Mouse (Mus musculus) gastrocnemius, postnatal 14 days (tissue): ENCODE measurements at regions not wholly inside any gene's neighbourhood (a gene's known extent, or its start where the extent isn't known, plus 50 kb on each side); places are given as distances from the start of the nearest gene placed in this dataset.

Source experiments
- DNase-seq: peaks from one replicate; pipeline ENCODE4 v3.0.0; 2021; ENCODE audit warnings: mixed read lengths
- intact Hi-C: fragments of 180-260 bp; cut with DNase I; formaldehyde crosslinking; loops from one replicate; pipeline ENCODE4 v1.15.1; 2025; ENCODE audit warnings: low total_unique reads

GRCm38 (mm10) chr2:117017921-117018651, 103.1 kb upstream of the Spred1 start:
- intact Hi-C loops = no loop called here
- DNase-seq = peak; percentile 82

DNA sequence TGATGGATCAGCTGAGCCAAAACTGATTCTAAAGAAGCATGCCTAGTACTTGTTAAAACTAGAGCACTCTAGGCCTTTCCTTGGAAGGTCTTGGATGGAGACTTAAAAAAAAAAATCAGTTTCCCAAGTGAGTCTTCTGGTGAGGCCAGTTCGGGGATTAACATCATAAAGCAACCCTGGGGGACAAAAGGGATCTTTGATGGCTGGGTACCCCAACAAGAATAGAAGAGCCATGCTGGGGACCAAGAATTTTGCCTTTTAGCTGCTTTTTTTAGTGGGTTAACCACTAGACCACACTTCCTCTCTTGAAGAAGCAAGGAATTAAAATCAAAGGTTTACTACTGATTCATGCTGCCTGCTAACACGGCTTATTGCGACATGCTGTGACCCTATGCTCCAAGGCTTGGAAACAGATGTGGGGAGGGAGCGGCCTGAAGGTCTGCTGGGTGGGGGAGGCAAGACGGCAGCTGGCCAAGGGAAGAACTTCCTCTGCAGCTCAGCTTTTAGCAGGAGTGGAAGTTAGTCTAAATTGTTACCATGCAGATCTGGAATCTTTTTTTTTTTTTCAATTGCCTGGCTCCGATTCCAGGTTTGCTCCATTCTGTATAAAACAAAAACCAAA, 102.1 kb upstream of the Spred1 start:
- peak; percentile 88 for DNase-seq
- intact Hi-C loops = no loop called here

GRCm38 (mm10) chr2:117019552-117019951, 101.6 kb upstream of the Spred1 start:
- no peak for DNase-seq
- intact Hi-C loops = no loop called here

GRCm38 (mm10) chr2:117021787-117022186, 99.4 kb upstream of the Spred1 start:
- intact Hi-C loops = no loop called here
- no peak for DNase-seq

GRCm38 (mm10) chr2:117023436-117023835, 97.7 kb upstream of the Spred1 start:
- intact Hi-C loops = no loop called here
- DNase-seq = no peak

DNA sequence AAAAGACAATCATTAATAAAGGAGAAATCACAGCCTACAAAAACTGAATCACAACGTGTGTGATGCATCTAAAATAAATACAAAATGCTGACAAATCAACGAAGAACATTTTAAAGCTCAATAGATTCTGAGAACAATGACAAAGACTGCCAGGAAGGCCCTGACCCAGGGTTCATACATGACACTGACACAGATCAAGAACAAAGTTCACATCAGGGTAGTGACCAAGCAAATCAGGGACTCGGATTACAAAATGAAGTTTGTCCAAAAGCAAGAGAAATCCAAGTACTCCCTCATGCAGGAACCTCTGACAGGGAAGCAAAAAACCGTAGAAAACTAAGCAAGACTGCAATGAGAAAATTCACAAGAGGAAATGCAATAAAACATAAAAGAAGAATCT, 94.1 kb upstream of the Spred1 start:
- DNase-seq = no peak
- intact Hi-C loops = no loop called here

DNA sequence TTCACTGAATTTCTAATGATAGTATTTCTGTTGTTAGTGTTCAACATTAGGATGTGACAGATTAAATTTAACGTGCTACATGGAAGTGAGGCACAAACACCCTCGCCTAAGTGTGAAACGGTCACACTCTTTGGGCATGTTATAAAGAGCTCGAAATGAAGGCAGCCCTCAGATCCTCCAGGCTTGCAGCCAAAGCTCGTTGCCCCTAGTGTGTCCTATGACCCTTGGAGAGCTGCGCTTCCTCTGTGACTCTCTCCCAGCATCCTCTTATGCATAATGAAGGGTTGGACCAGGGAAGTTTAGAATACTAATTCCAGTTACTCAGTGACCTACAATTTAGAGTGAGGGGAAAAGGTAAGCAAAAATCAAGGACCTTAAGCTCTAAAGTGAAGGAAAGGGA, 92.4 kb upstream of the Spred1 start:
- intact Hi-C loops = no loop called here
- no peak for DNase-seq

GRCm38 (mm10) chr2:117036197-117036872, 84.8 kb upstream of the Spred1 start:
- no peak for DNase-seq
- intact Hi-C loops = no loop called here

DNA sequence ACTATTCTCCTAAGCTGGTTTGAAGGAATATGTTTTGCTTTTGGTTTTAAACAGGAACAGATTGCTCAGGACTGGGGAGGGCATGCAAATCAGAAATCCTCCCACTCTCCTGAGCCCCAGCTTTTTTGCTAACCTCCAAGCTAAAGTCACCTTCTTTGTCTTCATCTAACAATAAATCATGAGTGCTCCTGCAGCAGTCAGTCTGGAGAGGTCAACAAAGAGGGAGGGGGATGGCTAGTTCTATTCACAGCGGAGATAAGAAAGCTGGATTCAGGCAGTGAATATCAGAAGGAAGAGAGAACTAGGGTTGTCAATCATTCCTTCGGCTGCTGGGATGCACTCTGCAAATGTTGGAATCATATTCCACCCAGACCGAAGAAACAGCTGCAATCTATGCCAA, 81.0 kb upstream of the Spred1 start:
- DNase-seq = no peak
- intact Hi-C loops = no loop called here

GRCm38 (mm10) chr2:117043831-117044230, 77.3 kb upstream of the Spred1 start:
- intact Hi-C loops = no loop called here

GRCm38 (mm10) chr2:117048290-117048730, 72.9 kb upstream of the Spred1 start:
- intact Hi-C loops = no loop called here
- DNase-seq = no peak

More at GRCm38 (mm10) chr2:117043831-117044230, 77.3 kb upstream of the Spred1 start:
- no peak for DNase-seq

DNA sequence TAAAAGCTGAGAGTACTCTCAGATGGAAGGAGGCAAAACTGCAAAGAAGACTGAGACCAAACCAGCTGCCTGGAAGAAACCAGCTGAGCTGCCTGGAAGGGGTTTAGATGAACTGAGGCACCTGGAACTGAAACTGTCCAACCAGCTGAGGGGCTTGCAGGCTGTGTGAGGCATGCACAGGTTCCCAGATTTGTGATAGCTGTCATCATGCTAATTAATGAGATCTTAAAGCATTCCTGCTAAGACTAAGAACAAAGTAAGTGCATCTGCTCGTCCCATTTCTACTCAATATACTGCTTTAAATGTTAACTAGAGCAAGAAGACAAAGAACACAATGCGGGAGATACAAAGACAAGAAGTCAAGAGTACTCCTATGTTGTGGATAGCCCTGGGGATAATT, 71.1 kb upstream of the Spred1 start:
- intact Hi-C loops = no loop called here
- DNase-seq = no peak

DNA sequence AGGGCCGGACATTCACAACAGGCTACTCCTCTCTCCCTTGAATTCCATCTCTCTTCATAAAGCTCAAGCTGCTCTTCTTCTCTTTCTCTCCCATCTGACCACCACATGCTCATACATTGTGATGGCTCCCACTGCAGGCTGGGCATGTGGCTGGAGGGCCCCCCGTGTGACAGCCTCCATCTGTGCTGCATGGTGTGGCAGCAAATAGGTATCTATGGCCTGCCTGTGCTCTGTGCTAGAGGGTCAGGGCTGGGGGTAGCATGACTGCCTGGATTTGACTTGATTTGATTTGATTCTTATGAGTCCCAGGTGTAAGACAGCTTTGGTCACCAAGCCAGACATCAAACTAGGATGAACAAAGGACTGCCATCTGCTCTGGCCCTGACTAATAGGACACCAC, 57.0 kb upstream of the Spred1 start:
- DNase-seq = no peak

GRCm38 (mm10) chr2:117070348-117070747, 50.8 kb upstream of the Spred1 start:
- intact Hi-C loops = no loop called here

More for the DNA sequence above, 57.0 kb upstream of the Spred1 start:
- intact Hi-C loops = no loop called here

GRCm38 (mm10) chr2:117071098-117071497, 50.1 kb upstream of the Spred1 start:
- no peak for DNase-seq
- intact Hi-C loops = no loop called here

More at GRCm38 (mm10) chr2:117070348-117070747, 50.8 kb upstream of the Spred1 start:
- no peak for DNase-seq
